Mouse (Mus musculus) spleen, adult 2 months (tissue): ENCODE results near the gene Odf2.

Experiments
- CTCF ChIP-seq: fragments of 200-500 bp; IDR thresholded peaks from 2 replicates; pipeline ENCODE4 v1.5.1; 2011; ENCODE audit warnings: mild to moderate bottlenecking, inconsistent platforms; ENCODE audit not compliant: insufficient read depth, insufficient read length, insufficient replicate concordance; ENCODE audit errors: extremely low read depth
- POLR2A ChIP-seq: fragments of 200-500 bp; IDR thresholded peaks from 2 replicates; pipeline ENCODE4 v1.6.1; 2011; ENCODE audit warnings: low read depth, low read length, inconsistent platforms

DNA sequence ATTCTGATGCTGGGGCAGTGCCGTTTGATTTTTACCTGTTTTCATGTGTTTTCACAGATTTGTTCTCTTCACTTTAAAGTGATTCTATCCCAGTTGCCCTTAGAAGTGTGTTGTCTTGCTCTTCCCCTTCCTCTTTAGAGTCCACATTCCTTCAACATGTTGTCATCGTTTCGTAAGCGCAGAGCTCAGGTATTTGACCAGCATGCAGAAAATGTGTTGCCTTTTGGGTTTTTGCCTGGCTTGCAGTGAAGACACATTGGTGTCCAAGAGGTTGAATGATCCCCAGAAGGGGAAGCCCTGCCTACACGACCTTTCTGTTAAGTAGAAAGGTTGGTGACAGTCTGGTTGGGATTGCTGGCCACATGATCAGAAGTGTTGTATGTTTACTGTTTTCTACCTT lies 79.6 kb downstream of the Odf2 start:
- no peak for TF ChIP-seq CTCF
- TF ChIP-seq POLR2A: no peak
